Mouse (Mus musculus): ENCODE data around the gene Capsl. TPM values are rescaled to one million over a fixed set of nuclear protein-coding genes. Genes with fewer than 3 reads are reported as not detected.

Capsl gene
- 1 to 10 TPM; 2.3 to 2.6 TPM for total RNA-seq (2021)
- long read RNA-seq, partial matches to known transcripts: 0 of 2 reads
- long read RNA-seq, other reads (novel, unspliced or antisense): 1 of 2 reads

- DNase-seq (ENCODE audit: low spot score in 2 of 2): peak; percentile 78 to 94
Observed at GRCm38 (mm10) chr15:9435534-9436180, at the start of gene Capsl. Capsl (plus strand) TSS chr15:9436028.

- no peak for DNase-seq (ENCODE audit: low spot score in 2 of 2)
Observed at GRCm38 (mm10) chr15:9409475-9409874, 26.4 kb upstream of the Capsl start.

- DNase-seq (ENCODE audit: low spot score in 2 of 2): no peak
Observed at GRCm38 (mm10) chr15:9421163-9421562, 14.7 kb upstream of the Capsl start.

GRCm38 (mm10) chr15:9427849-9428248, 8.0 kb upstream of the Capsl start:
- no peak for DNase-seq (ENCODE audit: low spot score in 2 of 2)

- DNase-seq (ENCODE audit: low spot score in 2 of 2): no peak
Observed at GRCm38 (mm10) chr15:9429843-9430242, 6.0 kb upstream of the Capsl start.

- DNase-seq (ENCODE audit: low spot score in 2 of 2): no peak
Observed at GRCm38 (mm10) chr15:9451999-9452398, 16.2 kb downstream of the Capsl start.

- no peak for DNase-seq (ENCODE audit: low spot score in 2 of 2)
Observed at GRCm38 (mm10) chr15:9452842-9453241, 17.0 kb downstream of the Capsl start.

GRCm38 (mm10) chr15:9454198-9454597, 18.4 kb downstream of the Capsl start:
- no peak for DNase-seq (ENCODE audit: low spot score in 2 of 2)

- peak in 1 of 2 experiments; percentile 51 for DNase-seq (ENCODE audit: low spot score in 2 of 2)
Observed at GRCm38 (mm10) chr15:9455241-9455640, 19.4 kb downstream of the Capsl start.

GRCm38 (mm10) chr15:9463521-9464027, 27.7 kb downstream of the Capsl start:
- no peak for DNase-seq (ENCODE audit: low spot score in 2 of 2)

- no peak for DNase-seq (ENCODE audit: low spot score in 2 of 2)
Observed at GRCm38 (mm10) chr15:9464039-9464438, 28.2 kb downstream of the Capsl start.

GRCm38 (mm10) chr15:9471053-9471685, 35.3 kb downstream of the Capsl start:
- DNase-seq (ENCODE audit: low spot score in 2 of 2): peak in 1 of 2 experiments; percentile 8

GRCm38 (mm10) chr15:9472167-9472566, 36.3 kb downstream of the Capsl start:
- DNase-seq (ENCODE audit: low spot score in 2 of 2): no peak

GRCm38 (mm10) chr15:9472618-9473017, 36.8 kb downstream of the Capsl start:
- no peak for DNase-seq (ENCODE audit: low spot score in 2 of 2)

GRCm38 (mm10) chr15:9473188-9473587, 37.4 kb downstream of the Capsl start:
- no peak for DNase-seq (ENCODE audit: low spot score in 2 of 2)

- DNase-seq (ENCODE audit: low spot score in 2 of 2): no peak
Observed at GRCm38 (mm10) chr15:9489417-9490118, 53.7 kb downstream of the Capsl start.

GRCm38 (mm10) chr15:9492077-9492476, 56.2 kb downstream of the Capsl start:
- no peak for DNase-seq (ENCODE audit: low spot score in 2 of 2)

Other genes starting within 250 kb of the Capsl start
- gene Ugt3a1, start 159.1 kb upstream of the Capsl start, total RNA-seq (2021): not detected
- gene Ugt3a2, start 100.5 kb upstream of the Capsl start, total RNA-seq (2021): not detected
- under 1 TPM; 0.25 to 0.46 TPM for gene Il7r, start 94.1 kb downstream of the Capsl start, total RNA-seq (2021)